Mouse (Mus musculus): ENCODE data around the gene Pla2g2f.

Gene Pla2g2f

GRCm38 (mm10) chr4:138712621-138713020, 44.8 kb downstream of the Pla2g2f start:
- DNase-seq: no peak

- DNase-seq: no peak
Measured at GRCm38 (mm10) chr4:138712096-138712495, 45.3 kb downstream of the Pla2g2f start.

GRCm38 (mm10) chr4:138711051-138711820, 46.2 kb downstream of the Pla2g2f start:
- no peak for DNase-seq

GRCm38 (mm10) chr4:138710633-138711032, 46.8 kb downstream of the Pla2g2f start:
- no peak for DNase-seq

- no peak for DNase-seq
Measured at GRCm38 (mm10) chr4:138709944-138710343, 47.5 kb downstream of the Pla2g2f start.

- no peak for DNase-seq
Measured at GRCm38 (mm10) chr4:138709246-138709645, 48.2 kb downstream of the Pla2g2f start.

GRCm38 (mm10) chr4:138708636-138709035, 48.8 kb downstream of the Pla2g2f start:
- DNase-seq: peak; percentile 78

- DNase-seq: no peak
Measured at GRCm38 (mm10) chr4:138706620-138707019, 50.8 kb downstream of the Pla2g2f start.

- no peak for DNase-seq
Measured at GRCm38 (mm10) chr4:138704169-138704568, 53.3 kb downstream of the Pla2g2f start.

- no peak for DNase-seq
Measured at GRCm38 (mm10) chr4:138703591-138703990, 53.8 kb downstream of the Pla2g2f start.

GRCm38 (mm10) chr4:138702528-138702927, 54.9 kb downstream of the Pla2g2f start:
- DNase-seq: no peak

- no peak for DNase-seq
Measured at GRCm38 (mm10) chr4:138702031-138702430, 55.4 kb downstream of the Pla2g2f start.

- DNase-seq: no peak
Measured at GRCm38 (mm10) chr4:138701111-138701510, 56.3 kb downstream of the Pla2g2f start.

Data from kidney, adult 9 months (tissue).